Mouse (Mus musculus) small intestine, adult 2 months (tissue): ENCODE measurements around the gene Gm35315. TPM values are rescaled to one million over a fixed set of nuclear protein-coding genes. Genes with fewer than 3 reads are reported as not detected.
"Not testable (repeated sequence)": the region's sequence is repeated elsewhere in the genome, so short reads cannot be mapped to it uniquely, and the experiment has no call there.

ENCODE experiments used
- H3K27ac ChIP-seq: fragments of 200-500 bp; 2 replicates; pipeline ENCODE4 v1.5.1; 2012; ENCODE audit warnings: low read depth, low read length, control low read depth, inconsistent platforms; ENCODE audit not compliant: insufficient read depth
- H3K27me3 ChIP-seq: fragments of 200-500 bp; 2 replicates; pipeline ENCODE4 v1.6.1; 2012; ENCODE audit warnings: mild to moderate bottlenecking, moderate library complexity, low read length, inconsistent platforms; ENCODE audit not compliant: control insufficient read depth, insufficient read depth
- H3K36me3 ChIP-seq: fragments of 200-500 bp; 2 replicates; pipeline ENCODE4 v1.6.1; 2012; ENCODE audit warnings: mild to moderate bottlenecking, low read length, control low read depth, inconsistent platforms; ENCODE audit not compliant: control insufficient read depth, insufficient read depth
- H3K4me1 ChIP-seq: fragments of 200-500 bp; 2 replicates; pipeline ENCODE4 v1.6.1; 2012; ENCODE audit warnings: low read length, inconsistent platforms, mixed read lengths; ENCODE audit not compliant: control insufficient read depth, insufficient read depth, insufficient read length
- H3K4me3 ChIP-seq: fragments of 200-500 bp; 2 replicates; pipeline ENCODE4 v1.5.1; 2012; ENCODE audit warnings: low read depth, mild to moderate bottlenecking, control low read depth, inconsistent platforms, low read length, moderate library complexity
- CTCF ChIP-seq: fragments of 200-500 bp; IDR thresholded peaks from 2 replicates; pipeline ENCODE4 v1.5.1; 2012; ENCODE audit warnings: low read depth, mild to moderate bottlenecking, control low read depth, inconsistent platforms, low read length, moderate library complexity, mixed read lengths; ENCODE audit not compliant: insufficient replicate concordance, insufficient read length; ENCODE audit errors: extremely low read depth
- POLR2A ChIP-seq: fragments of 200-500 bp; IDR thresholded peaks from 2 replicates; pipeline ENCODE4 v1.6.1; 2012; ENCODE audit warnings: low read depth, mild to moderate bottlenecking, control low read depth, inconsistent platforms, low read length, moderate library complexity
- WGBS: fragments of 180-500 bp; shearing (Covaris S2); methylation state at CpG from one replicate; pipeline ENCODE4 v1.1.7; 2018; 5-methylcytosine and 5-hydroxymethylcytosine counted together
- polyA plus RNA-seq: library from polyadenylated mRNA; depleted of rRNA; stranded (reverse); fragments of >200 nt; gene quantifications from 2 replicates; pipeline ENCODE4 v1.2.3, GENCODE M21; 2012

The Gm35315 gene
- polyA plus RNA-seq, 1 experiment = 0.05 TPM

DNA sequence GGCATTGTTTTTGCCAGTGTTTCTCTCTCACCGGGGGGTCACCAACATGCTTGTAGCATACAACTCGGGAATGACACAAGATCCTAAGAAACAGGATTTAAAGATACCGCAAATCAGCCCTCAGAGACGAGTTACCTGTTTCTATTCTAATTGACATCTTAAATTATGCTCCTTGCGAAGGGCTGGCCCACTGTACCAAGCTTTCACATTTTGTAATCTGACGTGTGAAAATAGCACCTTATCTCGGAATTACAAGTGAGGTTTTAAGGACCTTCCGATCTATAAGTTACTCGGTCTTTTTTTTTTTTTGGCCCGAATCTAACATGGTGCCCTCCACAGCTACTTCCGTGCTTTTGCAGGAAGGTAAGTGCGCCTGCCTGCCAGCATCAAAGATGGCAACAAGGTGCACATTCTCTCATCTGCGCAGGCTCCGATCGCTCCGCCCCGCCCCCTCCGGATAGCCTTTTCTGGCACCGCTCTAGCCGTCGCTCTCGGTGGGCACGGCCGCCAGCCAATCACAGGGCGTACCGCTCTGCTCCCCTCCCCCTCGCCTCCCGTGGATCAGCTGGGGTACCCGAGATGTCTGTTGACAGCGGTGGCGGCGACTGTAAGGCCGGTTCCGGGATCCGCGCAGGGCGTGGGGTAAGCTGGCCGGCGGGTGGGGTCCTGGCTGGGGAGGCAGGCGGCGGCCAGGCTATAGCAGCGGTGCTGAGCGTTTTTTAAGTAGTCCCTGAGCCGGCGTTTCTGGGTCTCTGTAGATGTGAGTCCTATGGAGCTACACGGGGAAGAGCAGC lies 41.3 kb upstream of the Gm35315 start, which contains the start of gene Chfr:
Gene Chfr, plus strand, starts transcription at position 550 of the 794 bp plus-strand sequence.
- Histone ChIP-seq H3K4me1 (no peaks in the 10 kb centered on the region), H3K4me3 (peak within 1 kb of the TSS; percentile 77), H3K27ac (peak within 1 kb of the TSS; percentile 14; the same call in 1 of the 2 replicates), H3K36me3 (peaks cover 6% of the 10 kb centered on the region; the same call in 1 of the 2 replicates), H3K27me3 (no peaks in the 10 kb centered on the region)
- WGBS = 2% methylated on average over 46 of the region's 46 CpGs
- no peak for TF ChIP-seq CTCF
- TF ChIP-seq POLR2A = peak; percentile 77

DNA sequence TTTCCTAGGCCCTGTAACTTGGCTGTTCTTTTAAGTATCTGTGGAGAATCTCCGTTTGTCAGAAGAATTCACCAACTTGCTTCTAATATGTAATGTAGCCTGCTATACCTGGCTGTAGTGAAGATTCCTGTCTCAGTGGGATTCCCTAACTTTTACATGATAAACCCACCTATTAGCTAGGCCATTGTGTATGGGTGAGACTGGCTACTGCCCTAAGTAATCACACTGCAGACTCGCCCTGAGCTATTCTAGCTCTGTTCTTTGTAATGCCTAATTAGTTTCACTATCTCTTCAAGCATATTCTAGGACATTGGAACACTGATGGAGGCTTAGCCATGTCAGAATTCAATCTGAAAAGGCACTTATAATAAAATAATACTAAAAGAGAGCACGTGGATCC lies 28.2 kb upstream of the Gm35315 start:
- not testable (repeated sequence) for H3K27ac ChIP-seq, H3K4me3 ChIP-seq, H3K4me1 ChIP-seq, H3K27me3 ChIP-seq
- peaks cover 14% of the 10 kb centered on the region for H3K36me3 ChIP-seq
- 89% methylated on average over 3 of the region's 3 CpGs for WGBS

DNA sequence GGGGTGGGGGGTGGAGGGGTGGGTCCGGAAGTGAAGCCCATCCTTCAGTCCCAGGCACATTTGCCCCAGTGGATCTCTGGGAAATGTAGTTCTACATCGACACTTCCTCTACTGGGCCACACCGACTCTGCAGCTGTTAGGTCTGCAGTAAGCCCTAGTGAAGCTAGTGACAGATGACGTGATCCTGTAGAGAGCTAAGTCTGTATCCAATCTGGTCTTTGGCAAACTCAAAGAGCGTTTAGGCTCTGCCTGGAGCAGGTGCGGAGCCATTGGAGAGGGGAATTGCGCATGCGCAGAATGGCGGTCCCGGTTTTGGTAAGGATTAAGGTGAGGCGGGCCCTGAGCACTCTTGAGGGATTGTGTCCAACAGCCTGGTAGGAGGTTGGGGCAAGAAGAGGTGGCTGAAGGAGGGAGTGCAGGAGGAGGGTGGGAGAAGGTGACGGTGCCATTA lies 15.8 kb upstream of the Gm35315 start, which contains the start of gene Zfp605:
Gene Zfp605, plus strand, starts transcription at position 102 of the 451 bp plus-strand sequence.
- peak within 1 kb of the TSS; percentile 73 for H3K4me3 ChIP-seq
- peaks cover 15% of the 10 kb centered on the region for H3K36me3 ChIP-seq
- TF ChIP-seq POLR2A (no peak), CTCF (no peak)
- peaks cover 8% of the 10 kb centered on the region for H3K4me1 ChIP-seq
- peak within 1 kb of the TSS; percentile 78 for H3K27ac ChIP-seq
- no peaks in the 10 kb centered on the region for H3K27me3 ChIP-seq
- 2% methylated on average over 12 of the region's 12 CpGs for WGBS

DNA sequence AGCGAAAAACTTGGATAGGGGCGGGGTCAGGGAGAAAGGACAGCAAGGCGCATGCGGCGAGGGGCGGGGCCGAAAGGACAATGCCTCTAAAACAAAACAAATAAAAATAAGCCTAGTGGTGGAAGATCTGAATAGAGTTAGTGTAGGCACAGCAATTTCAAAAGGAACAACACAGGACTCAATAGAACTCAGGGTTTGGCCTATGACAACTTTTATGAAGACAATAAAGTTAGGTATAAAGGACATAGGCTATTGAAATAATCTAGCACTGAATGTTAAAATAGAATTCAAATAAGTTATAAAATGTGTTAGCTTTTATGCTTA lies 14.0 kb upstream of the Gm35315 start:
- 0% methylated on average over 7 of the region's 7 CpGs for WGBS
- no peak for TF ChIP-seq CTCF
- TF ChIP-seq POLR2A = no peak
- H3K27ac ChIP-seq = no peak overlapping the region
- peaks cover 33% of the 10 kb centered on the region for H3K36me3 ChIP-seq
- H3K27me3 ChIP-seq = no peaks in the 10 kb centered on the region
- peaks cover 8% of the 10 kb centered on the region for H3K4me1 ChIP-seq
- H3K4me3 ChIP-seq = peak overlapping the region; percentile 83

DNA sequence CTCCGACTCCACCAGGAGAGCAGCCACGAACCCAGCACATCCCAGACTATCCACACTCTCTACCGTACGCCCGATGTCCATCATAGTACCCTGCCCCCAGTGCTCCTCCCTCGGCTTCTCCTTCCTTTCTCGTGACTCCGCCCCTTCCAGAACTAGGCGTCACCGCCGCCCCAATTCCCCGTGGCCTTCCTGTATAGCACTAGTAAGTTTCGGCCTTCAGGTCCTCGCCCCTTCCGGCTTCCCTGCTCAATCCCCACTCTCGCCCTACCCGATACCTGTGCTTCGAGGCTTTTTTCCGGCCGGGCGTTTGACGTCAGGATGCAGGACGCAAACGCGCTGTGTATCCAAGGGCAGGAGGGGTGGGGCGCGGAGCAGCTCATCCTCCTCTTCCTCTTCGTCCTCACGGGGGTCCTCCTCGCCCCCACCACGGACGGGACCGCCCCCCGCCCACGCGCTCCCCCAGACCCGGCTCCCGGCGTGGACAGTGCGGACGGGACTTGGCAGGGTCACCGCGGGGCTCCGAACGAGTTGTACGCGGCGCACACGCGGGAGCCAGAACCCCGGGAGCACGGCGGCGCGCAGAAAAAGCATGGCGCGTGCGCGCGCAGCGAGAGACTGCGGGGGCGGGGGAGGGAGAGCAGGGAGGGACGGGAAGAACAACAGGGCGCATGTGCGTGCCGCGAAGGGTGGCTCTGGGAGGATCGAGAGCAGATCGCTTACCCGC lies 13.5 kb upstream of the Gm35315 start, which contains the start of gene Gtpbp6:
Gene Gtpbp6, minus strand, starts transcription at position 617 of the 724 bp plus-strand sequence.
- Histone ChIP-seq H3K4me1 (peaks cover 8% of the 10 kb centered on the region), H3K27ac (peak within 1 kb of the TSS; percentile 83), H3K27me3 (no peaks in the 10 kb centered on the region), H3K4me3 (peak within 1 kb of the TSS; percentile 83), H3K36me3 (peaks cover 32% of the 10 kb centered on the region)
- no peak for TF ChIP-seq CTCF
- peak; percentile 21 for TF ChIP-seq POLR2A
- WGBS = under 1% methylated on average over 71 of the region's 71 CpGs

DNA sequence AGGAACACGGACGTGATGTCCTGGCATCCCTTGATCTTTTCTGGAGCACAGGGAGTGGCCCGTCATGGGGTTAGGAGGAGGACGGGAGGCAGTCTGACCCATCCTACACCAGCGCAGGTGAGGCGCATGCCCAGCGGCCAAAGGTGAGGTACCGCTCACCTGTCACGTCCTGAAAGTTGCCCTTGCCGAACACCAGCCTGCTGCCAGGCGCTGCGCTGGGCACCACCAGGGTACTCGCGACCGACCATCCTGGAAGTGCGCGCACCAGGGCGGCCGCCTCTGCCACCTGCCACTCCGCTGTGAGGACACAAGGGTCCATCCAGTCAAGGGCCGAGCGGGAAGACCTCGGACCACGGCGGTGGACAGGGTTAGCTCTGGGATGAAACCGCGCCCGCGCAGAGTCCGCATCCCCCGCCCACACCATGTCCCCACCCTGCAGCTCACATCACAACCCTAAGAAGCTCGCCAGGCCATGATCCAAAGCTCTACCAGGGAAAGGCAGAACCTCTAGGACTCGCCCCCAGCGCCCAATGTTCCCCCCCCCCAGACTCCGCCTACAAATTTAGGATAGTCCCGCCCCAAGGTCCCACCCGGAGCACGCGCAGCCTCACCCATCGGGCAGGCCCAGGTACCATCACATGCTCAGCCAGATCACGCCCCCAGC lies 12.8 kb upstream of the Gm35315 start:
- H3K27me3 ChIP-seq = no peaks in the 10 kb centered on the region
- H3K27ac ChIP-seq = peak overlapping the region; percentile 83
- H3K4me1 ChIP-seq = peaks cover 8% of the 10 kb centered on the region
- no peak for TF ChIP-seq POLR2A
- TF ChIP-seq CTCF = no peak
- peaks cover 29% of the 10 kb centered on the region for H3K36me3 ChIP-seq
- WGBS = 11% methylated on average over 41 of the region's 41 CpGs
- H3K4me3 ChIP-seq = peak overlapping the region; percentile 83
